20 mouse cellular contexts compared by ENCODE assay signal in genomic region chrX:73537875-73538274, GRCm38 (mm10). TPM values are rescaled to one million over a fixed set of nuclear protein-coding genes. Genes with fewer than 3 reads are reported as not detected.
"Had no signal": no experiment of that assay in that cellular context is flagged by ENCODE, and none has a peak within 500 bp of the region (broad histone marks: within the 10 kb centered on the region; RNA-seq: fewer than 3 reads in every experiment).

No protein-coding gene starts in this region.

- DNase-seq: kidney, adult 9 months; kidney, postnatal 36 days; layer of hippocampus, adult 9-11 months; layer of hippocampus, postnatal 36 days; lung, embryonic 14.5 days; lung, postnatal 10 days; lung, postnatal 4 days; midbrain, embryonic 14.5 days; retina, postnatal 1 day; thymus, adult 18-20 months; thymus, postnatal 14 days had no signal

- H3K36me3 ChIP-seq: limb, embryonic 13.5 days; liver, embryonic 15.5 days; midbrain, embryonic 10.5 days; neural tube, embryonic 15.5 days had no signal

- H3K4me3 ChIP-seq: limb, embryonic 13.5 days; liver, embryonic 15.5 days; midbrain, embryonic 10.5 days; myocyte; neural tube, embryonic 15.5 days had no signal

- H3K4me2 ChIP-seq: limb, embryonic 13.5 days; liver, embryonic 15.5 days; lung, embryonic 14.5 days; neural tube, embryonic 15.5 days had no signal

- H3K27ac ChIP-seq: kidney, postnatal 0 days; limb, embryonic 13.5 days; liver, embryonic 15.5 days; midbrain, embryonic 10.5 days; neural tube, embryonic 15.5 days had no signal

- H3K4me1 ChIP-seq: limb, embryonic 13.5 days; liver, embryonic 15.5 days; midbrain, embryonic 10.5 days; neural tube, embryonic 15.5 days had no signal

- H3K9ac ChIP-seq: limb, embryonic 13.5 days; liver, embryonic 15.5 days; lung, embryonic 14.5 days; neural tube, embryonic 15.5 days had no signal

- H3K9me3 ChIP-seq: limb, embryonic 13.5 days; liver, embryonic 15.5 days; midbrain, embryonic 10.5 days; neural tube, embryonic 15.5 days had no signal

- H3K27me3 ChIP-seq: liver, embryonic 15.5 days; neural tube, embryonic 15.5 days had no signal

RNA-seq across cellular contexts. Expression of gene Atp2b3, which starts 35.0 kb away (rescaled TPM):
- total RNA-seq: liver, adult 2 months; megakaryocyte, adult 5-6 weeks had no signal
- polyA plus RNA-seq: liver, adult 2 months; lung, embryonic 14.5 days; spleen, adult 2 months had no signal
